Mouse (Mus musculus): ENCODE results near the gene Calcrl. TPM values are rescaled to one million over a fixed set of nuclear protein-coding genes. Genes with fewer than 3 reads are reported as not detected.
A peak's percentile ranks its signal among the peaks of the same experiment; 100 is the strongest.

Gene Calcrl
- polyA plus RNA-seq, 1 experiment from 2014 or later: 42.3 TPM

GRCm38 (mm10) chr2:84428836-84429235 is 3.6 kb upstream of the Calcrl start:
- H3K4me2 ChIP-seq: no peak overlapping the region
- no peak overlapping the region for H3K4me3 ChIP-seq (ENCODE audit: low read depth, low read length)
- ATAC-seq (ENCODE audit: insufficient read depth) (no peak), DNase-seq (peak; percentile 29)
- H3K27ac ChIP-seq (ENCODE audit: low read depth): no peak overlapping the region
- 25% methylated on average over 3 of the region's 3 CpGs for WGBS
- H3K9me3 ChIP-seq (ENCODE audit: low read depth, low read length): no peaks in the 10 kb centered on the region
- no peak overlapping the region for H3K9ac ChIP-seq
- no peaks in the 10 kb centered on the region for H3K27me3 ChIP-seq (ENCODE audit: insufficient read depth, low read length)
- TF ChIP-seq CTCF (IDR thresholded peaks at IDR 0.05; ENCODE audit: low read depth): no peak
- no peaks in the 10 kb centered on the region for H3K4me1 ChIP-seq (ENCODE audit: insufficient read depth)
- H3K36me3 ChIP-seq (ENCODE audit: insufficient read depth): 0 out of 2 replicates have a peak, but pooled peaks cover 4% of the 10 kb centered on the region

DNA sequence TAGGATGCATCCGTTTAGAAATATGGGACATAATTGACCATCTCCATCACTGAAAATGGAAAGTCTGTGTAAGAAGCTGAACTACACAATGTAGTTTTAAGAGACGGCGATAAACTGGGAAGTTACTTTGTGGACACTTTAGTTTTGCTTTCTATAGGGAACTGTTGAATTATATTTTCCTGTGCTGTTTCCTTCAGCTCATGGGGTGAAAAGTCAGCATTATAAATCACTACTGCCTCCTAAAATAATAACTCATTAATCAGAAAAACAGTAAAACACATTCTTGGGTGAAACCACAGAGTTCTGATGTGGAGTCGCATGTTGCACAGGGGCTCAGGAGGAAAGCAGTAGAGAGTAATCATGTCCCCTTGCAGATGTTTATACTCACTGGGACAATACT is 1.3 kb upstream of the Calcrl start:
- Histone ChIP-seq H3K4me3 (ENCODE audit: low read depth, low read length) (no peak overlapping the region), H3K9me3 (ENCODE audit: low read depth, low read length) (no peaks in the 10 kb centered on the region), H3K9ac (no peak overlapping the region), H3K36me3 (ENCODE audit: insufficient read depth) (no peaks in the 10 kb centered on the region), H3K4me2 (peak overlapping the region; percentile 15; the same call in 1 of the 2 replicates), H3K27ac (ENCODE audit: low read depth) (no peak overlapping the region), H3K4me1 (ENCODE audit: insufficient read depth) (no peaks in the 10 kb centered on the region), H3K27me3 (ENCODE audit: insufficient read depth, low read length) (no peaks in the 10 kb centered on the region)
- WGBS: 67% methylated on average over 4 of the region's 4 CpGs
- ATAC-seq (ENCODE audit: insufficient read depth): no peak
- no peak for DNase-seq
- no peak for TF ChIP-seq CTCF (IDR thresholded peaks at IDR 0.05; ENCODE audit: low read depth)

DNA sequence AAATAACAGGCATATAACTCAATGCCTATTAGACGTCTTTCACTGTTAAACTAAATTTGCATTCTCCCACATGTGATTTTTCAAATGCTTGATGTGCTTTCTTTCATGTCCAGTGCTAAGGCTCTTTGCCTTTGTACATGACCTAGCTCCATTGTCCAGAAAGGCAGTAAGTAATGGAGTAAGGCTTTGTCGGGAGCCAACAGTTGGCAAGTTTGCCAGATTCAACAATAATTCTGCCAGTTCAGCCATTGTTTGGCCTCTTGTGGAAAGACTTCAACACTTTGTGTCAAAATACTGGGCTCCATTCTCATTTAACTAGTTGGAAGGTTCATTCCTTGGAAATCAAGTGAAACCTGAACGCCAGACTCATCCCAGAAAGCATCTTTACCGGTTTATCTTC is 8.7 kb downstream of the Calcrl start:
- H3K36me3 ChIP-seq (ENCODE audit: insufficient read depth): no peaks in the 10 kb centered on the region
- no peaks in the 10 kb centered on the region for H3K4me1 ChIP-seq (ENCODE audit: insufficient read depth)
- WGBS: 82% methylated on average over 4 of the region's 4 CpGs
- no peak overlapping the region for H3K4me3 ChIP-seq (ENCODE audit: low read depth, low read length)
- no peaks in the 10 kb centered on the region for H3K9me3 ChIP-seq (ENCODE audit: low read depth, low read length)
- no peak overlapping the region for H3K9ac ChIP-seq
- no peak overlapping the region for H3K27ac ChIP-seq (ENCODE audit: low read depth)
- no peak overlapping the region for H3K4me2 ChIP-seq
- ATAC-seq (ENCODE audit: insufficient read depth): no peak
- no peaks in the 10 kb centered on the region for H3K27me3 ChIP-seq (ENCODE audit: insufficient read depth, low read length)
- no peak for DNase-seq
- no peak for TF ChIP-seq CTCF (IDR thresholded peaks at IDR 0.05; ENCODE audit: low read depth)

DNA sequence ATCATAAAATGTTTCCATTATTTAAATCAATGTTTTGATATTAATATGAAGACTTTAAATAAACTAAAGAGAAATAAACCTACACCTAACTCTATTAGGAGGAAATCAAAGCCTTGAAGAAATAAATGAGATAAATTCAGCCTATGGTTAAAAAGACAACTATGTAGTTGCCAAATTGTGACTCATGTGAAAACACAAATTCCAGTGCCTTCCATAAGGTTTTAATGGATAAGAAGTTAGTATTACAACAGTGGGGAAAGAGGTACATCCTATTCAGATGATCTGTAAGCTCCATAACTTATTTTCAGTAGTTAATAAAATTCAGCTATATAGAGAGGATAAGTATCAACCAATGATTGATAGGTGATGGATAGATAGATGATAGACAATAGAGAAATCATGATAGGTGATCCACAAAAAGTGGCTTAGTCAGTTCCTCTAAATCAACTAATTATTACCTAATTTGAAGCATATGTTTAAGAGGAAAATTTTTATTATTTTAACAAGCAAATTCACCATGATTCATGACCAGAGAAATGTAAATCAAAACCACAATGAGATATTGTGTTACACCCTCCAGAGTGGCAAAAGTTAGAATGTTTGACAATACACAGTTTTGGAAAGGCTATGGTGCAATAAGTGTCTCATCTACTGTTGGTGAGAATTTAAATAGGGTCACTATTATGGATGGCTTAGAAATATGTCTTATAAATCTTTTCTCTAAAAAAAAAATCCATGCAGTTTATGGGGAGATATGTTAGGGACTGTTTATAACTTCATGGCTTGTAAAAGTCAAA is 15.2 kb downstream of the Calcrl start:
- Histone ChIP-seq H3K9ac (no peak overlapping the region), H3K4me2 (no peak overlapping the region), H3K36me3 (ENCODE audit: insufficient read depth) (no peaks in the 10 kb centered on the region), H3K27me3 (ENCODE audit: insufficient read depth, low read length) (no peaks in the 10 kb centered on the region), H3K4me1 (ENCODE audit: insufficient read depth) (no peaks in the 10 kb centered on the region), H3K9me3 (ENCODE audit: low read depth, low read length) (no peaks in the 10 kb centered on the region), H3K27ac (ENCODE audit: low read depth) (no peak overlapping the region), H3K4me3 (ENCODE audit: low read depth, low read length) (no peak overlapping the region)
- DNase-seq (no peak), ATAC-seq (ENCODE audit: insufficient read depth) (no peak)
- no peak for TF ChIP-seq CTCF (IDR thresholded peaks at IDR 0.05; ENCODE audit: low read depth)

DNA sequence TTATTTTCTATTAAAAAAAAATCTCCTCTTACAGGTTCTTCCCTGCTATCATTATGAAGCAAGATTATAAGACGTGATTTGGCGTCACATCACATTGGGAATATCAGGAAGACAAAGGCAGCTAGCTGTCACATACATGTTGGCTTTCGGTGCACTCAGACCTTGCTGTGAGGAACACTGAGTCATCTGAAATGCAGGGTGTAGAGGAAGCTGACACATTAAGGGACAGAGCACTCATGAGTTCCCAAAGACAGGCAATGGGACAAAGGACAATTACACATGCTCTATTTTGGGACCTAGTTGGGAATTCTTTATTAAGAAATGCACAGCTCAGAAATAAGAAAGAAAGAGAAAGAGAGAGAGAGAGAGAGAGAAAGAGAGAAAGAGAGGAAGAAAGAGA is 20.4 kb downstream of the Calcrl start:
- H3K27me3 ChIP-seq (ENCODE audit: insufficient read depth, low read length): no peaks in the 10 kb centered on the region
- H3K27ac ChIP-seq (ENCODE audit: low read depth): no peak overlapping the region
- H3K36me3 ChIP-seq (ENCODE audit: insufficient read depth): no peaks in the 10 kb centered on the region
- no peaks in the 10 kb centered on the region for H3K9me3 ChIP-seq (ENCODE audit: low read depth, low read length)
- H3K4me3 ChIP-seq (ENCODE audit: low read depth, low read length): no peak overlapping the region
- WGBS: 82% methylated on average over 3 of the region's 3 CpGs
- no peak overlapping the region for H3K4me2 ChIP-seq
- H3K9ac ChIP-seq: no peak overlapping the region
- TF ChIP-seq CTCF (IDR thresholded peaks at IDR 0.05; ENCODE audit: low read depth): no peak
- DNase-seq (no peak), ATAC-seq (ENCODE audit: insufficient read depth) (no peak)
- no peaks in the 10 kb centered on the region for H3K4me1 ChIP-seq (ENCODE audit: insufficient read depth)

DNA sequence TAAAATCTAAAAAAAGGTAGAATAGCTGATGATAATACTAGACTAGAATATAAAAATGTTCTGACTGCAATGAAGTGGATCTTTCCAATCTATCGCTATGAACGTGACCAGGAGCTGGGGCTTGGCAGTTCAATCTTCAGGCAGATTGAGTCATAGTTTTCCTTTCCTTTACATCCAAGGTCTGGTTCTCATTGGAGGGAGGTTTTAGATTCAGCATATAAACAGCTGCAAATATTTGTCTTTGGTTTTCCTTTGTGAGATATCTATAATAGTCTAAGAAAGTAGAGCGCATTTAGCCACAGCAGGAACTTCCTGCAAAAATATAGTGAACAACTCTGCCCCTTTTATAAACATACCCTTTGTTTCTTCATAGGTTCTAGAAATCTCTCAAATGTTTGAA is 22.5 kb downstream of the Calcrl start:
- no peak for TF ChIP-seq CTCF (IDR thresholded peaks at IDR 0.05; ENCODE audit: low read depth)
- ATAC-seq (ENCODE audit: insufficient read depth): no peak
- Histone ChIP-seq H3K9ac (no peak overlapping the region), H3K4me3 (ENCODE audit: low read depth, low read length) (no peak overlapping the region), H3K4me2 (no peak overlapping the region), H3K36me3 (ENCODE audit: insufficient read depth) (no peaks in the 10 kb centered on the region), H3K9me3 (ENCODE audit: low read depth, low read length) (no peaks in the 10 kb centered on the region), H3K4me1 (ENCODE audit: insufficient read depth) (no peaks in the 10 kb centered on the region), H3K27me3 (ENCODE audit: insufficient read depth, low read length) (no peaks in the 10 kb centered on the region), H3K27ac (ENCODE audit: low read depth) (no peak overlapping the region)
- 73% methylated on average over 3 of the region's 3 CpGs for WGBS
- DNase-seq: peak; percentile 8

GRCm38 (mm10) chr2:84396557-84396956 is 28.7 kb downstream of the Calcrl start:
- Histone ChIP-seq H3K9me3 (ENCODE audit: low read depth, low read length) (no peaks in the 10 kb centered on the region), H3K36me3 (ENCODE audit: insufficient read depth) (no peaks in the 10 kb centered on the region), H3K4me1 (ENCODE audit: insufficient read depth) (no peaks in the 10 kb centered on the region), H3K4me2 (no peak overlapping the region), H3K27ac (ENCODE audit: low read depth) (no peak overlapping the region), H3K4me3 (ENCODE audit: low read depth, low read length) (no peak overlapping the region), H3K9ac (no peak overlapping the region), H3K27me3 (ENCODE audit: insufficient read depth, low read length) (no peaks in the 10 kb centered on the region)
- 78% methylated on average over 4 of the region's 4 CpGs for WGBS
- DNase-seq: no peak
- TF ChIP-seq CTCF (IDR thresholded peaks at IDR 0.05; ENCODE audit: low read depth): no peak
- no peak for ATAC-seq (ENCODE audit: insufficient read depth)

Data from lung, embryonic 14.5 days (tissue).